Mouse (Mus musculus): ENCODE measurements around the gene Mnd1. TPM values are rescaled to one million over a fixed set of nuclear protein-coding genes. Genes with fewer than 3 reads are reported as not detected.

Mnd1 gene
- polyA plus RNA-seq, 1 experiment from 2014 or later = 11.8 TPM

DNA sequence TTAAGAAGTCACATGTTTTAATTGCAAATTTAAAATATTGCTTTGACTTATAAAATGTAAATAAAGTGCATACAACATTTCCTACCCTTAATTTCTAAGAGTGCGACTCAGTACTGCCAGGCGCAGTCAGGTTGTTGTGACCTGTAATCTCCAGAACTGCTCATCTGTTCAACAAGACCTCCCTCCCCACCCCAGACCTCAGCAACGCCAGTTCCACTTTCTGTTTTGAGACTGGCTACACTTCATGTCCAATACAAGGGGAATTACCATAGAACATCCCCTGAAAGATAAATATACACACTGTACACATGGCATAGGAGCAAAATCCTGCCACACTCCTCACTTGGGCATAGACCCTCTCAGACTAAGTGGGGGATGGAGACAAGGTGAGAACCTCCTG is 28.9 kb downstream of the Mnd1 start:
- Histone ChIP-seq H3K27me3 (0 out of 2 replicates have a peak, but pooled peaks cover 3% of the 10 kb centered on the region), H3K4me1 (peaks cover 29% of the 10 kb centered on the region), H3K4me3 (no peak overlapping the region), H3K9ac (no peak overlapping the region), H3K9me3 (no peaks in the 10 kb centered on the region), H3K27ac (no peak overlapping the region), H3K36me3 (no peaks in the 10 kb centered on the region), H3K4me2 (replicated peaks) (no peak overlapping the region)
- ATAC-seq (ENCODE audit: low FRiP score, low read depth) = no peak
- WGBS = 83% methylated on average over 3 of the region's 3 CpGs

GRCm38 (mm10) chr3:84125704-84126289 is 29.8 kb downstream of the Mnd1 start:
- no peak for ATAC-seq (ENCODE audit: low FRiP score, low read depth)
- peaks cover 22% of the 10 kb centered on the region for H3K4me1 ChIP-seq
- H3K4me2 ChIP-seq (replicated peaks) = no peak overlapping the region
- no peaks in the 10 kb centered on the region for H3K36me3 ChIP-seq
- no peak overlapping the region for H3K27ac ChIP-seq
- H3K27me3 ChIP-seq = 0 out of 2 replicates have a peak, but pooled peaks cover 3% of the 10 kb centered on the region
- no peak overlapping the region for H3K4me3 ChIP-seq
- H3K9ac ChIP-seq = no peak overlapping the region
- H3K9me3 ChIP-seq = no peaks in the 10 kb centered on the region
- 80% methylated on average over 6 of the region's 6 CpGs for WGBS

GRCm38 (mm10) chr3:84123461-84123860 is 32.1 kb downstream of the Mnd1 start:
- WGBS = 63% methylated on average over 3 of the region's 3 CpGs
- 0 out of 2 replicates have a peak, but pooled peaks cover 7% of the 10 kb centered on the region for H3K4me1 ChIP-seq
- no peak overlapping the region for H3K4me3 ChIP-seq
- H3K27me3 ChIP-seq = 0 out of 2 replicates have a peak, but pooled peaks cover 3% of the 10 kb centered on the region
- H3K9ac ChIP-seq = no peak overlapping the region
- H3K36me3 ChIP-seq = no peaks in the 10 kb centered on the region
- H3K4me2 ChIP-seq (replicated peaks) = no peak overlapping the region
- ATAC-seq (ENCODE audit: low FRiP score, low read depth) = no peak
- H3K9me3 ChIP-seq = no peaks in the 10 kb centered on the region
- H3K27ac ChIP-seq = no peak overlapping the region

GRCm38 (mm10) chr3:84118718-84119117 is 36.9 kb downstream of the Mnd1 start:
- no peak overlapping the region for H3K4me2 ChIP-seq (replicated peaks)
- H3K27ac ChIP-seq = no peak overlapping the region
- no peak overlapping the region for H3K9ac ChIP-seq
- WGBS = 77% methylated on average over 7 of the region's 7 CpGs
- peaks cover 3% of the 10 kb centered on the region; the same call in 1 of the 2 replicates for H3K4me1 ChIP-seq
- no peaks in the 10 kb centered on the region for H3K36me3 ChIP-seq
- ATAC-seq (ENCODE audit: low FRiP score, low read depth) = no peak
- H3K4me3 ChIP-seq = no peak overlapping the region
- no peaks in the 10 kb centered on the region for H3K27me3 ChIP-seq
- no peaks in the 10 kb centered on the region for H3K9me3 ChIP-seq

DNA sequence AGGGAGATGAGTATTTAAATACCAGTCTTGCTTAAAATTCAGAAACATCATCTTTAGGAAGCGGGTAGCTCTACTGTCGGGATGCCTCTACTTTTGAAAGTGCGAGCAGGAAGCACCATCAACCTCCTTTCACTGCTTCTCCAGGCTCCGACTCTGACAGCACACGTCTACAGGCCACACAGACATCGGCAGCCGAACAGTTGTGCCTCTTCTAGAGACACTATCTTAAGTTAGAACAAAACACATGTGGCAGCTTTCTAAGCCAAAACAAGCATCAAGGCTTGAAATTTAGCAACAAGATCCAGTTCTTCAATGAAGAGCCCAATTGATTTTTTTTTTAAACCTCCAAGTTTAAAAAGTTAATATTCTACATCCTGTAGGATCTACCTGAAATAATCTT is 37.4 kb downstream of the Mnd1 start:
- ATAC-seq (ENCODE audit: low FRiP score, low read depth) = no peak
- Histone ChIP-seq H3K4me2 (replicated peaks) (no peak overlapping the region), H3K9ac (no peak overlapping the region), H3K9me3 (no peaks in the 10 kb centered on the region), H3K27ac (no peak overlapping the region), H3K36me3 (no peaks in the 10 kb centered on the region), H3K4me3 (no peak overlapping the region), H3K27me3 (no peaks in the 10 kb centered on the region), H3K4me1 (peaks cover 3% of the 10 kb centered on the region; the same call in 1 of the 2 replicates)
- WGBS = 68% methylated on average over 7 of the region's 7 CpGs

- Histone ChIP-seq H3K9me3 (0 out of 2 replicates have a peak, but pooled peaks cover 2% of the 10 kb centered on the region), H3K4me3 (no peak overlapping the region), H3K4me2 (replicated peaks) (no peak overlapping the region), H3K9ac (no peak overlapping the region), H3K36me3 (no peaks in the 10 kb centered on the region), H3K27ac (no peak overlapping the region), H3K4me1 (no peaks in the 10 kb centered on the region), H3K27me3 (no peaks in the 10 kb centered on the region)
- ATAC-seq (ENCODE audit: low FRiP score, low read depth) = no peak
- WGBS = 86% methylated on average over 2 of the region's 2 CpGs
These were observed 47.0 kb downstream of the Mnd1 start for GRCm38 (mm10) chr3:84108614-84109013.

DNA sequence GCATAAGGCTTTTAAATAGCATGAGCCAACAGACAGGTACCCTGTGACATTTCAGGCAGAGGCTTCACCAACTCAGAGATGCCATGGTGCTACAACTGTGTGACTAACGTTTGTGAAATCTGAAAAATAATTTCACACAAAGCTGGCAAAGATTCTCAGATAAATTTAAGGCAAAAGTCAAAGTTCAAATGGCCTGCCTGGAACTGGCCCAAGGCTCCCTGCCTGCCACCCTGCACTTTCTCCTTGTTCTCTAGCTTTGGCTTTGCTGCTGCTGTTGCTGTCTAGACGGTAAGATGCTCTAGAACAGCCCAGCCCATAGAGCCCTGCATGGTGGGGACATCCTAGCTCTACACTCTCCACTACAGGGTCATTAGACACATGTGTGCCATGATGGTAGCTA is 49.5 kb downstream of the Mnd1 start:
- Histone ChIP-seq H3K27ac (no peak overlapping the region), H3K27me3 (no peaks in the 10 kb centered on the region), H3K36me3 (no peaks in the 10 kb centered on the region), H3K4me2 (replicated peaks) (no peak overlapping the region), H3K4me1 (no peaks in the 10 kb centered on the region), H3K9ac (no peak overlapping the region), H3K9me3 (0 out of 2 replicates have a peak, but pooled peaks cover 2% of the 10 kb centered on the region), H3K4me3 (no peak overlapping the region)
- 70% methylated on average over 2 of the region's 2 CpGs for WGBS
- no peak for ATAC-seq (ENCODE audit: low FRiP score, low read depth)

DNA sequence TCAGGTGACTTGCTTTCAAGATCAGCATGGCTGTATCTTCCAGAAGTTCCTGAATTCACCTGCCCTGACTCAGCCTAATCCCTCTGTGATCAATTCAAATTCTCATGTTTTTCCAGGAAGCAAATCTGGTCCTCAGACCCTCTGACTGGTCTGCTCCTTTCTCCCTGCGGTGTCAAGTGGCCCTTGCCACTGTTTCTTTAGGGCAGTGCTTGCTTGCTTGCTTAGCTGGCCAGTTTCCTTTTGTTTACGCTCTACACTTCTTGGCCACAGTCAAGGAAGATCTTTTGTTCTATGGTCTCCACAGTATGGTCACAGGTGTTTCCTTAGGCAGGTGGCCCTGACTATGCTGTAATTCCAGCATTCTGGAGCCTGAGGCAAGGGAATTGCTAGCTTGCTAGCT is 52.0 kb downstream of the Mnd1 start:
- H3K27me3 ChIP-seq = no peaks in the 10 kb centered on the region
- ATAC-seq (ENCODE audit: low FRiP score, low read depth) = no peak
- WGBS = 82% methylated on average over 2 of the region's 2 CpGs
- no peaks in the 10 kb centered on the region for H3K36me3 ChIP-seq
- no peak overlapping the region for H3K27ac ChIP-seq
- H3K4me1 ChIP-seq = no peaks in the 10 kb centered on the region
- no peak overlapping the region for H3K4me3 ChIP-seq
- no peak overlapping the region for H3K4me2 ChIP-seq (replicated peaks)
- H3K9me3 ChIP-seq = no peaks in the 10 kb centered on the region
- no peak overlapping the region for H3K9ac ChIP-seq

DNA sequence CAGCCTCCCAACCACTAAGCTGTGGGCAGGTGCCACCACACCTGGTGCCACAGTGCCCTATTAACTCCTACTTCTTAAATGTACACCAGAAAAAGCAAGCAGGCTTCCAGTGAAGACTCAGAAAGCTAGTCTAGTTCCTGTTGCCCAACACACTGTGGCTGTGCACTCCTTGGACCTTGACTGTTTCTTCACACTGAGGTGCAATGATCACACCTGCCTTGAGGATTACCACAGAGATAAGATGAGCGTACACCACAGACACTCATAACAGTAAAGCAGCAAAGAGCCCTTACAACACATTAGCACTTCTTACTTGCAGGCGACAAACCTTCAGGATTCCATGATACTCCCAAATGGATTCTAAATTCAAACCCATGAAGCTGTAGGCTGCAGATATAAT is 62.7 kb downstream of the Mnd1 start:
- H3K9ac ChIP-seq = no peak overlapping the region
- H3K27me3 ChIP-seq = no peaks in the 10 kb centered on the region
- H3K4me1 ChIP-seq = no peaks in the 10 kb centered on the region
- no peak for ATAC-seq (ENCODE audit: low FRiP score, low read depth)
- 77% methylated on average over 2 of the region's 2 CpGs for WGBS
- no peak overlapping the region for H3K27ac ChIP-seq
- H3K4me3 ChIP-seq = no peak overlapping the region
- H3K9me3 ChIP-seq = no peaks in the 10 kb centered on the region
- H3K4me2 ChIP-seq (replicated peaks) = no peak overlapping the region
- no peaks in the 10 kb centered on the region for H3K36me3 ChIP-seq

DNA sequence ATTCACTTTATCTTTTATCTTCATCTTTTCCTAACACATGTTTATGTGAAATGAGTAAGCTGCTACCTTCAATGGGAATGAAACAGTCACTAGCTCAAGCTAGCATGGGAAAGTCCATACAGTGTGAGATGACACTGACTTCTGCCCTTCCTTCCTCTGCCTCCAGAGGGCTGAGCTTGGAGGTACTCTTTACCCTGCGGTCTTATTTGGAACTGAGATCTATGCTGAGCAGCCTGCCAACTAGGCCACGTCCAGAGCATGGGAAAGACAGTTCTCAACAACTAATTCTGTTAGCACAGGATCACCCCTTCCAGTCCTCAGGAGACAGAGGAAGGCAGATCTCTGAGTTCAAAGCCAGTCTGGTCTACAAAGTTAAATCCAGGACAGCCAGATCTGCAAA is 64.6 kb downstream of the Mnd1 start:
- H3K27ac ChIP-seq = no peak overlapping the region
- ATAC-seq (ENCODE audit: low FRiP score, low read depth) = no peak
- H3K4me3 ChIP-seq = no peak overlapping the region
- no peaks in the 10 kb centered on the region for H3K27me3 ChIP-seq
- H3K9ac ChIP-seq = no peak overlapping the region
- H3K36me3 ChIP-seq = no peaks in the 10 kb centered on the region
- H3K4me1 ChIP-seq = no peaks in the 10 kb centered on the region
- no peak overlapping the region for H3K4me2 ChIP-seq (replicated peaks)
- 34% methylated on average over 2 of the region's 2 CpGs for WGBS
- no peaks in the 10 kb centered on the region for H3K9me3 ChIP-seq

GRCm38 (mm10) chr3:84086921-84087320 is 68.7 kb downstream of the Mnd1 start:
- no peak for ATAC-seq (ENCODE audit: low FRiP score, low read depth)

DNA sequence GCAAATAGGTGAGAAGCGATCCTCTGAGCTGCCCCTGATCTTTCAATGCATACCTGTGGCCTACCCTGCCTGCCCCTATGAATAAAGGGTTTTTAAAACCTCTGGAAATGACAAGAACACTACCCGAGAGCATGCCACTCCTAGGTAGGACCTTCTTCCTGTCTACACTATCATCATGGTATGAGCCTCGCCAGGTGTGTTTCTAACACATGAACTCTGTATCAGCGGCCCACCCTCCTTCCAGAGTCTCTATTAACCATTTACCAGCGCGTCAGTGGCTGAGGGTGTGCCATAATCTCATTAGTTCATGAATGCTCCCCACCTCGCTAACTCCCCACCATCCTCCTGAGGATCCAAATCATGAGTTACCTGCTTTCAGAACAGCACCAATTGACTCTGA is 69.2 kb downstream of the Mnd1 start:
- Histone ChIP-seq H3K9ac (no peak overlapping the region), H3K36me3 (no peaks in the 10 kb centered on the region), H3K4me1 (peaks cover 10% of the 10 kb centered on the region), H3K9me3 (peaks cover 4% of the 10 kb centered on the region; the same call in 1 of the 2 replicates), H3K27ac (no peak overlapping the region), H3K4me3 (no peak overlapping the region), H3K4me2 (replicated peaks) (no peak overlapping the region), H3K27me3 (no peaks in the 10 kb centered on the region)
- WGBS = 93% methylated on average over 7 of the region's 7 CpGs
- no peak for ATAC-seq (ENCODE audit: low FRiP score, low read depth)

More at GRCm38 (mm10) chr3:84086921-84087320, 68.7 kb downstream of the Mnd1 start:
- no peak overlapping the region for H3K4me2 ChIP-seq (replicated peaks)
- H3K27ac ChIP-seq = no peak overlapping the region
- H3K9ac ChIP-seq = no peak overlapping the region
- H3K4me1 ChIP-seq = peaks cover 10% of the 10 kb centered on the region
- no peaks in the 10 kb centered on the region for H3K27me3 ChIP-seq
- H3K9me3 ChIP-seq = peaks cover 3% of the 10 kb centered on the region; the same call in 1 of the 2 replicates
- 67% methylated on average over 2 of the region's 2 CpGs for whole genome bisulfite sequencing
- H3K4me3 ChIP-seq = no peak overlapping the region
- no peaks in the 10 kb centered on the region for H3K36me3 ChIP-seq

DNA sequence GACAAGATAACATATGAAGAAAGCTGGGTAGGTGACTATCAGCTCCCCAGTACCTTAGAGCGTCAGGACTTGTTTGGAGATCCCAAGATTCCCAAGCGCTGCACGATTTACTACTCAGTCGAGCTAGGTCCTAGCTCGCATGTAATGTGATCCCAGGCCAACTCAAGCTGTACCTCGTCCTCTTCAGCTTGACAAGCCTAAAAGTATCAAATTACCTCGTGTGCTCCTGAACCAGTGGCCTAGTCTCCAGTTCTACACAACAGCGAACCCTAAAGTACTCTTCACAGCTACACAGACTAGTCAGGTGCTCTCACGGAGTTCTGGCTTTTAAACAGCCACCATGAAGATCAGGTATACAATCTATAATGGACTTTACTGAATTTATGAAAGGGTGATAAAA is 70.2 kb downstream of the Mnd1 start:
- 6% methylated on average over 9 of the region's 9 CpGs for WGBS
- Histone ChIP-seq H3K4me3 (no peak overlapping the region), H3K36me3 (no peaks in the 10 kb centered on the region), H3K4me2 (replicated peaks) (no peak overlapping the region), H3K27ac (no peak overlapping the region), H3K4me1 (peaks cover 14% of the 10 kb centered on the region), H3K27me3 (no peaks in the 10 kb centered on the region), H3K9ac (no peak overlapping the region), H3K9me3 (peaks cover 4% of the 10 kb centered on the region; the same call in 1 of the 2 replicates)
- no peak for ATAC-seq (ENCODE audit: low FRiP score, low read depth)

Data from limb, embryonic 13.5 days (tissue).